Mouse (Mus musculus) E14TG2a.4 (cell line): ENCODE results near the gene Srebf1.

ENCODE experiments used
- CTCF ChIP-seq: conservative IDR thresholded peaks from 2 replicates; pipeline ENCODE4 v1.5.1; 2014; ENCODE audit warnings: low read length
- NANOG ChIP-seq: IDR thresholded peaks from 2 replicates; pipeline ENCODE4 v1.6.1; 2014; ENCODE audit warnings: borderline replicate concordance, low read length, mixed read lengths

- TF ChIP-seq CTCF (no peak), NANOG (no peak)
Observed at GRCm38 (mm10) chr11:60268563-60268962, 46.2 kb upstream of the Srebf1 start.
